Mouse (Mus musculus): ENCODE measurements around the gene Btbd3.

- TF ChIP-seq POLR2A (IDR thresholded peaks at IDR 0.05; ENCODE audit: borderline replicate concordance, low read depth, low read length) (no peak), CTCF (IDR thresholded peaks at IDR 0.05; ENCODE audit: low read depth, low read length) (no peak)
Measured at GRCm38 (mm10) chr2:138422321-138422720, 166.0 kb downstream of the Btbd3 start.

Data from bone marrow macrophage, adult 2 months (primary cell).